Mouse (Mus musculus): ENCODE measurements around the gene Parp3.

The Parp3 gene

DNA sequence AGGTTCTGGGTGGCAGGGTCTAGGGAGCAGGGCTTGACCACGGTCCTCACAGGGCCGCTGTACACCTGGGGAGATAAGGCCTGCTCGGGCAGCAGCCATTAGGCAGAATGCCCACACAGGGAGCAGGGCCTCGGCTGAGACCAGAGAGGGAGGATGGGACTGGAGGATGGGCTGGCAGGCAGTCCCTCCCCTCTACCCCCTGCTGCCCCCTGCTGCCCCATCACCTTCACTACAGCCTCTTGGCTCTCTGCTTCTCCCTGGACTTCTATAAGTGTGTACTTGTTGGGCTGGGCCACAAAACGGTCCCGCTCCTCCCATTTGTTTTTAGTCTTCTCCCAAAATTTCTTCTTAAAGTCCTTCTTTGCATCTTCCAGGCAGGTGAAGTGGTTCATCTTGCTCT lies 2.3 kb downstream of the Parp3 start:
- DNase-seq: peak in 1 of 2 experiments; percentile 46

DNA sequence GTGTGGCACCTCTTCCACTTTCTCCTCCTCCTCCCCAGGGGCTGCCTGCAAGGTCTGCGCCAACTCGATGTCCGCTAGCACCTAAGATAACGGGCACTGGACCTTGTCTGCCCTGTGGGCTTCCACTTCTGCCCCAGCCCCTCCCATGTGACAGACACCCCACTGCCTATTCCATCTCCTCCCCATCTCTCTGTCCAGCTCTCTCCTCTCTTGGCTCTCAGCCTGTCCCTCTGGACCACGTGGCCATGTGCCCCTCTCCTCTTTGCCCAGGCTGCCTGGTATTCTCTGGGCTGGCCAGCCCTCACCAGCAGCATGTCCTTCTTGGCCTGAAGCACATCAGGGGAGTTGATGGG lies 3.0 kb downstream of the Parp3 start:
- no peak for DNase-seq

DNA sequence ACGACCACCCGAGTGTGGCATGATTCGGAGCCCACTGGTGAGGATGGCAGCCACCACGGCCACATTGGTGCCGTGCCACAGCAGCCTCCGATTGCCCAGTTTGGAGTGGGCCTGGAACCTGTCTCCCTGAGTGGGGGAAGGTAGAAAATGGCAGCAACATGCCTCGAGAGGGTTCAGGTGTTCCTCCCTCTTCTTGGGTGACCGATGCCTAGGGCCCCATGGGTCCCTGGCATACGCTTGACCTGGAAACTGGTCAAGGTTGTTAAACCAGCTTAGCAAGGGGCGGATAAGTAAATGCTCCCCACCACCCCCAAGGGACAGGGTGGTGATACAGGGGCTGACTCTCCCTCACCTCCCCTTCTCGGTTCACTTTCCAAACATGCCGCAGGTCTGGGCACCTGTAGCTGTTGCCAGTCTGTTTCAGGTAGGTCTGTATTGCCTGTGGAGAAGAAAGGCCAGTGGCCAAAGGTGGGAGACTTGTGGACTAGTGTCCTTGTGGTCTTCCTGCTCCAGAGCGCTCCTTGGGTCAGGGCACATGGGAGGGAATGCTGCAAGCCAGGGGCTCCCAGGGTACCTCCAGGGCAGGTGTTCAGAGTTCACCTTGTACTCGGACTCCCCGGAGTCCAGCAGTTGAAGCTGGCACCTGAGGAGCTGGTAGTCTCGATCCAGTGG lies 3.5 kb downstream of the Parp3 start:
- no peak for DNase-seq

DNA sequence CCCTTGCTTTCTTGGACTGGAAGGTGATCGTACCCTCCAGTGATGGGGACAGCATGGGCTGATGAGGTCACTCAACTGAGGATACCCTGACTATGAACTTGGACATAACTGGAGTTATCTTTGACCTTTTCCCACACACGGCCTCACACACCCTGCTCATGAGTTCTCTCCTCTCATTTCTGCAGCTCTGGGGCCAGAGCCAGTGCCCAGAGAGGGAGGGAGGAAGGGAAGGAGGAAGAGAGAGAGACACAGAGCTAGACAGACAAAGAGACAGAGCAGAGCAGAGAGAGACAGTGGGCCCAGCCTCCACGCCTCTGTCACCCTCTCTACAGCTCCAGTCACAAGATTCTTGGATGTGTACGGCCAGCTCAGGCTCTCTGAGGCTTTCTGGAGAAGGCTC lies 4.4 kb downstream of the Parp3 start:
- DNase-seq: no peak

DNA sequence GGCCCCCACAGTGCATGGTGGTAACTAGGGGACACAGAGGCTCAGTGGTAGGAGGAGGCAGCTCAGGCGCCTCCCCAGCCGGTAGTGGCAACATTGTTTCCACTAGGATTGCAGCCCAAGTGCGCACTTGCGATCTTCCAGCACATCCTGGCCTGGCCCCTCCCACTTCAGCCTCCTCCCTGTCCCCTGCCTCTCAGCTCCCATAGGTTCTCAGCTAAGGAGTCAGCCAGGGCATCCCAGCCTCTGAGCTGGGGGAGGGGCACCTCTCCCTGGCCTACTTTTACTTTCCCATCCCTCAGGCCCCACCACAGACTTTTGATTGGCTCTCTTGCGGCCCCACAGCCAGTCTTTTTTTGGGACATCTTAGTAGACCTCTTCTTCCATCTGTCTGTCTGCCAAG lies 4.9 kb downstream of the Parp3 start:
- DNase-seq: no peak

DNA sequence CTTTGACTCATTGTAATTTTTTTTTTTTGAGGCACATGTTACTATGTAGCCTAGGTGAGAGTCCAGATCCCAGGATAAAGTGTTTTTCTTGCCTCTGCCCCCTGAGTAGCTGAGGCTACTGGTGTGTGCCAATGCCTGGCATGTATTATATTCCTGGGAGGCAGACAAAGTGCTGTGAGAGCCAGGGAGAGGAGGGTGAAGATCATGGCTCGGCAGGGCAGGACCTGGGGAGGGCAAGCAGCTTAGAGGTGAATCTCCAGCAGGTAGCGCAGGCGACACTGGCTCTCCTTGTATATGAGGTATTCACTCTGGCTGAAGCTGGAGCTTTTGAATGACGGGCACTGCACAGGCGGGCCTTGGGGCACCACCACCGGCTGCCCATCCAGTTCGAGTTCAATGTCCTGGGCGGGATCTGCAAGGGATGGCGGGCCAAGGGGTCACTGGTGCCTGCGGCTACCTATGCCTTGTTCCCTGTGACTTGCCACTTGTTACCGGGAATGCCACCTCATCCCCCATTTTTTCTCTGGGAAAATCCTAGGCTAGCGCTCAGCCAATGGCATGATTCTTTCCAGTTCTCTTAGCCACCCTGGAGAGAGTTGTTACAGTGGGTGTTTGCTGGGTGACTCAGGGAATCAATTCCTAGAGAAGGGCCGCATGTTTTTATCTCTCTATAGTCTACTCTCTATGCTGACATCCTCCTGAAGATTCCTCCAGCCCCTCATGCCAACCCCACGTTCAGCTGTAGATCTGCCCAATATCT lies 5.6 kb downstream of the Parp3 start:
- no peak for DNase-seq

DNA sequence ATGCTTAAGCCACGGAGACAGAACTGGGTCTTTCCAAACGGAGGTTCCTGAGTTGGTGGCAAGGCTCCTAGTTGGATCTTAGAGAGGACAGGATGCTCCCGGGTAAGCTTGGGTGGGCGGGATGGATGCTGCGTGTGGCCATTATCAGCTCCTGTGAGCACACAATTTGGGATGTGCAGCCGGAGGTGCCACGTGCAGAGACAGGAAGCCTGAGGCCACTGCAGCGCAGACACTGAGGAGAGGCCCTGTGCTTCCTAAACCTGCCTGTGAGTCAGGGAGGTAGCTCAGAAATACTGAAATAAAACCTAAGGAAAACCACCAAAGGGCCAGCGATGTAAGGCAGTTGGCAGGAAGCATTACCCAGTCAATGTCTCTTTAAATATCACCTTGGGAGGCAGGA lies 7.0 kb downstream of the Parp3 start:
- no peak for DNase-seq

DNA sequence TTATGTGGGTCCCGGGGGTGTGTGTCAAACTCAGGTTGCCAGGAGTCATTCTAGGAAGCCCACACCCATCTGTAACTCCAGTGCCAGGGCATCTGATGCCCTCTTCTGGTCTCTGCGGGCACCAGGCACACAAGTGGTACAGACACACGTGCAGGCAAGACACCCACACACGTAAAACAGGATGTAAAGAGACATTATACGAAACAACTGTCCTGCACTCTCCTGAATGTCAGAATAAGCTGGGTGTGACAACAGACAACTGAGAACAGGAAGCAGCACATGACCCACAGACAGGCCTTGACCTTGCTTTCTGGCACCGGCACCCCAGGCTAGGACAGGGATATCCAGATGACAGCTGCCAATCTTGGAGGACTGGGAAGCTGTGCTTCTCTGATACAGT lies 7.4 kb downstream of the Parp3 start:
- no peak for DNase-seq

DNA sequence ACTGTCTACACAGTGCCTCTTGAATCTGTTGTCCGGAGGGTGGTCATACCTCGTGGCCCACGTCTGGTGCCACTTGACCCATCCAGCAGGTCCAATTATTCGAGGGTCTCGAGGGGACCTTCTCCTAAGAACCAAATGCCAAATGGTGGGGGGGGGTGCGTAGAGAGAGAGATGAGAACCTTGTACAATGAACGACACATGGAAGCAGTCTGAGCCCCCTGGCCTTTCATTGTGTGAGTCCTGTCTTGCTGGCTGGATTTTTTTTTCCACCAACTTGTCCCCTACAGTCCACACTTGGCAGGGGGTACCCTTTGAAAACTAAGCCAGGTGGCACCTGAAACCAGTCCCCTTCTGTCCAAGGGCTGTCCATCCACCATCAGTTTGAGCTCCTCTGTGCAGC lies 9.0 kb downstream of the Parp3 start:
- no peak for DNase-seq

DNA sequence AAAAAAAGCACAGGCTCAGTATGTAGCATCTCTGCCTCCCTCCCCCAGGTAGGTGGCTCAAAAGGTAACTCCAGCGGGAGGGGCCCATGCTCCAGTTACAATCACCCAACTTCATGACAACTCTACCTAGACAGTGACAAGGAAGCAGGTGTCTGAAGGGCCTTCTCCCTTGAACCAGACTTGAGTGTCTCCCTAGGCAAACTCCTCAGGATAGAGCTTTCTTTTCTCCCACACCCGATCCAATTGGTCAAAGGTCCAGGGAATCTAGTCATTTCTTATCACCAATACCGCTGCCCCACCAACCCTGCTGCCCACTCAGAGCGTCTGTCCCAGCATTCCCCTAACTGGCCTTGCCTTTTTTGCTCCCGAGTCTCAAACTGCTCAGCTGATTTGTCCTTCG lies 10.0 kb downstream of the Parp3 start:
- no peak for DNase-seq

DNA sequence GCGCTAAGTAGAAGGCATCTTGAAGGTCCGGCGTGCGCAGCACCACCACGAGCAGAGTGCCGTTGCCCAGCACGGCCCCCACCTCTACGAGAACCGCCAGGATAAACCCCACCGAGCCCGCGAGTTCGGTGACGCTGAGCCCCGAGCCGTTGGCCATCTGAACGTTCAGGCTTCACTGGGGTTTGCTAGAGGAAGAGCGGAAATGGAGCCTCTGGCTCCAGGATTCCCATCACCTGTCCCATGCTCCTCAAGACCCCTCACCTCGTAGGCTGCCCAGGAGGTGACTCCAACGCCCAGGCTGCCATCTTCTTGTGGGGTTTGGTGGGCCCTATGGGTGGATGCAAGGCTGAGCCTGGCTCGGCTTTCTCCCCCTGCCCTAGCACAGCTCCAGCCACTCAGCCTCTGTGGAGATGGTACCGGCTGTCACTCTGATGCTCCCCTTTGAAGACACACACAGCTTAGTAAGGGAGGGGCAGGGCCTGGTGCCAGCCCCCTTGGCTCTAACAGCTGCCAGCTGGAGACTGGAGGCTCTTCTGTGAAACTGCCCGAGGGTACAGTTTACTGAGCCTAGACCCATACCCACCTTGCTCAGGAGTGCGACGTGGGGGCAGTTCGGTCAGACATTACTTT lies 11.1 kb downstream of the Parp3 start, which contains the start of gene Gpr62:
Gene Gpr62 (minus strand): TSS at position 368 of the 630 bp plus-strand sequence.
- DNase-seq: no peak

DNA sequence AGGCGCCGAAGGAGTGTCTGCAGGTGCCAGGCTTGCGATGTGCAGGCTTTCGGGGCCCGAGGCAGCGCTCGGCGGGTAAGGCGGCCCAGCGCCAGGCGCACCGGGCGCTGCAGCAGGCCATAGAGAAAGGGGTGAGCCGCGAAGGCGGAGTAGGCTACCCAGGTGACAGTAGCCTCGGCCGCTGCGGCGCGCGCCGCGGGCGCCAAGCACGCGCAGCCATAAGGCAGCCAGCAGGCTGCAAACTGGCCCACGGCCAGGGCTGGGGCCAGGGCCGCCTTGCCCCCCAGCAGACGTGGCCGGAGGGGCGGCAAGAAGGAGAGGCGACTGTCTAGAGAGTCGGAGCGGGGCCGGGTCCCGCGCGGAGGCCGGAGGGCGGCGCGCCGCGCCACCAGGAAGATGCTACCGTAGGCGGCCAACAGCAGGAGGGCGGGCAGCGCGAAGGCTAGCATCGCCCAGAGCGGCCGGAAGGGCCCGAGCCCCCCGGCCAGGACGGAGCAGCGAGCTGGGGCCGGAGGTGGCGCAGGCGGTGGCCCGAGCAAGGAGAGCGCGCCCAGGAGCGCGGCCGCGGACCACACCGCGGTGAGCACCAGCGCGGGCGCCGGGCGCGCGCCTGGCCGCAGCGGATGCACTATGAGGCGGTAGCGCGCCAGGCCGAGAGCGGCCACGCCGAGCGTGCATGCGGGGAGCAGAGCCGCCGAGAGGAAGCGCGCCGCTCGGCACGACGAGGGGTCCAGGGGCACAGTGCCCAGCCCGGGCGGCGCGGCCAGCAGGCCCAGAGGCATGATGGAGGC lies 11.8 kb downstream of the Parp3 start:
- DNase-seq: no peak

DNA sequence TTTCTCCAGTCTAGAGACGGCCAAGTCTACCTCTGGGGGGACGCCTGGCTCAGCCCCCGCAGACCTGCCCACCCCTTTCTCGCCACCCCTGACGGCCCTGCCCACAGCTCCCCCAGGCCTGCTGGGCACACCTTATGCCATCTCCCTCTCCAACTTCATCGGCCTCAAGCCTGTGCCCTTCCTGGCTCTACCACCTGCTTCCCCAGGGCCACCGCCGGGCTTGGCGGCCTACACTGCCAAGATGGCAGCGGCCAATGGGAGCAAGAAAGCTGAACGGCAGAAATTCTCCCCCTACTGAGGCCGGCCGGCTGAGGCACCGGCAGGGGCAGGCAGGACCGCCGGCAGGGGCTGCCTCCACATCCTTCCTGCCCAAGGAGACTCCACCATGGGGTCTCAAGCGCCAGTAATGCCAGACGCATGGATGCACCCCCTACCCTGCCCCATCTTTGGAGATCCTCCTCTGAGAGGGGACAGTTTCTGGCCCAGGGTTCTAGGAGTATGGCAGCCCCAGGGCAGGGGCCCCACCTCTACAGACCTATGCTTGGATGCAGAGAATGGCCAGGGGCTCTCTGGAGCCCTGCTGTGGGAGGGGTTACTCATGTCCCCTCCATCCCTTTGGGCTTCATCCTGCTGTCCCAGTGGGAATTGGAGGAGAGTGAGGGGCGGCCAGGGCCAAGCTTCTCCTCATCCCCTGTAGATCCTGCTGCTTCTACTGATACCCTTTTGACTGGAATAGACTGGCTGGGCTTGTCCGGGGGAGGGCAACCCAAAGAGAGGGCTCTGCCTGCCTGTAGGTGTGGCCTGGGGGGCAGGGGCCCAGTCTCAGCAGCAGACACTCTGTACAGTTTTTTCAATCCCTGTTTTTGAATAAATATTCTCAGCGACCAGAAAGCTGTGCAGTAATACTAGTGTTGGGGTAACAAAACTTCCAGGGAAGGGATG lies 13.4 kb downstream of the Parp3 start:
- DNase-seq: no peak

DNA sequence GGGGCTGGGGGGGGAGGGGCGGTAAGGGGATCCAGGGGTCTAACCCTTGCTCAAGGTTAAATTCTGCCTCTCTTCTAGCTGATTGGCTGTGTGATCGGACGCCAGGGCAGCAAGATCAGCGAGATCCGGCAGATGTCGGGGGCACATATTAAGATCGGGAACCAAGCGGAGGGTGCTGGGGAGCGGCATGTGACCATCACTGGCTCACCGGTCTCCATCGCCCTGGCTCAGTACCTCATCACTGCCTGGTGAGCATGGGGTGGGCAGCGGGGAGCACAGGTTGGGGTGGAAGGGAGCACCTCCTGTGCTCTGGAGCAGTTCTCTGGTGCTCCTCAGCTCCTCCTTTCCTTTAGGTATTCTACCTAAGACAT lies 14.3 kb downstream of the Parp3 start:
- no peak for DNase-seq

DNA sequence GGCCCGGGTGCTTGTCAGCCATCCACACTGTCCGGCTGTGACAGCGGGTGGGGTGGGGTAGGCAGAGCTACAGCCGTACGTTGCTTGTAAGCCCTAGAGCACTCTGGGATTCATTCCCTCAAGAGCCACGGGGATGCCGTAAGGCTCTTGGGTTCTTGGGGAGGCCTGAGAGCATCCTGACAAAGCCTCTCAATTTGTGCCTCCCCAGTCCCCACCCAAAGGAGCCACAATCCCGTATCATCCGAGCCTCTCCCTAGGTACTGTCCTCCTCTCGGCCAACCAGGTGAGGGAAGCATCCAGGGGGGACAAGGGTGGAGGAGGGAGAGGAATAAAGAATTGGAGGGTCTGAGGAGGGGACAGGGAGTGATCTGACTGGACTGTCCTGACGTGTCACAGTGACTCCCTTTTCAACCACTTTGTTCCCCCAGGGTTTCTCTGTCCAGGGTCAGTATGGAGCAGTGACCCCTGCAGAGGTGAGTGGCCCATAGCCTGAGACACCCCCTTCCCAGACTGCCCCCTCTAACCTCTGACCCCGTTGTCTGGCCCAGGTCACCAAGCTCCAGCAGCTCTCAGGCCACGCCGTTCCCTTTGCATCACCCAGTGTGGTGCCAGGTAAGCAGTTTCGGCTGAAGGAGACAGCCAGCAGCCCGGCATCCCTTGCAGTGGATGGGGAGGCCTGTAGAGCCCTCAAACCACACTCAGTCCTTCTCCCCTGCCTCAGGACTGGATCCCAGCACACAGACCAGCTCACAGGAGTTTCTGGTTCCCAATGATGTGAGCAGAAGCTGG lies 14.9 kb downstream of the Parp3 start:
- DNase-seq: no peak

DNA sequence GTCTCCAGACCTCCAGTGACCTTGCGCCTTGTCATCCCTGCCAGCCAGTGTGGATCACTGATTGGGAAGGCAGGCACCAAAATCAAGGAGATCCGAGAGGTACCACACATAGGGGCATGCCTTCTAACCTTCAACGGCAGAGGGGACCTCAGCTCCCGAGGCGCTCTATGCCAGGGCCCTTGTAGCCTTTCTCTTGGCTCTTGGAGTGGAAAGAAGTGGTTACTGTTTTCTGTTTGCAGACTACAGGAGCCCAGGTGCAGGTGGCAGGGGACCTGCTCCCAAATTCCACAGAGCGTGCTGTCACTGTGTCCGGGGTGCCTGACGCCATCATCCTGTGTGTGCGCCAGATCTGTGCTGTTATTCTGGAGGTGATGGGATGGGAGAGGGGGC lies 15.7 kb downstream of the Parp3 start:
- DNase-seq: no peak

DNA sequence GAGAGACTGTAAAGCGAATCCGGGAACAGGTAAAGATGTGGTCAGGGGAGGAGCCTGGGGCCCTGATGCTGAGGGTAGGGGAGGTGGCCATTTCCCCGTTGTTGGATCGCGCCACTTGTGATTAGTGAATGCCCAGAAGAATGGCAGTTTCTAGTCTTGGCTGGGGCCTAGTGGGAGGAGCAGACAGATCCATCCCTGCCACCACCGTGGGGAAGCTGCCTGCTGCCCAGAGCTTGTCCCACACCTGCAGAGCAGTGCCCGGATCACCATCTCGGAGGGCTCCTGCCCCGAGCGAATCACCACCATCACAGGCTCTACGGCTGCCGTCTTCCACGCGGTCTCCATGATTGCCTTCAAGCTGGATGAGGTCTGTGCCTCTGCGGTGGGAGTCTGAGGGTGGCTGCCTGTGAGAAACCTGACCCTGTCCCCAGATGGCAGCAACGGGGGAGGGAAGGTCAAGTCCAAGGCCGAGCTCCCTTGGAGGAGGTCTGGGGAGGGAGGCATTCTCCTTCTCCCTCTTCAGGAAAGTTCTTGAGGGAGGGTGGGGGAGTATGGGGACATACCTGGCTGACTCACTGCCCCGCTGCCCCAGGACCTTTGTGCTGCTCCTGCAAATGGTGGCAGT lies 16.2 kb downstream of the Parp3 start:
- DNase-seq: no peak

DNA sequence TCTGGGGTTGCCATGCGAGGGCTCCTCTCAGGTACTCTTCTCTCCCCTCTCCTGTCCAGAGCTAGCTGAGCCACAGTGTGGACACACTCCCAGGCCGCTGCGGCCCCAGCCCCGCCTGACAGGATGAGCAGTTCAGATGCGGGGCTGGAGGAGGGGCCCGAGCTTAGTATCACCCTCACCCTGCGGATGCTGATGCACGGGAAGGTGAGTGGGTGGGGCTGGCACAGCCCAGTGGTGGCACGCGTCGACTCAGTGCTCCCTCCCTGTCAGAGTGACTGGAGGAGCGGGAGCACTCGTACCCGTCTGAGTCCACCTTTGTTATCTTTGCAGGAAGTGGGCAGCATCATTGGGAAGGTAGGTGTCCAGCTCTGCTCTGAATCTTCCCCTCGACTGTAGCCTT lies 16.8 kb downstream of the Parp3 start:
- DNase-seq: no peak

DNA sequence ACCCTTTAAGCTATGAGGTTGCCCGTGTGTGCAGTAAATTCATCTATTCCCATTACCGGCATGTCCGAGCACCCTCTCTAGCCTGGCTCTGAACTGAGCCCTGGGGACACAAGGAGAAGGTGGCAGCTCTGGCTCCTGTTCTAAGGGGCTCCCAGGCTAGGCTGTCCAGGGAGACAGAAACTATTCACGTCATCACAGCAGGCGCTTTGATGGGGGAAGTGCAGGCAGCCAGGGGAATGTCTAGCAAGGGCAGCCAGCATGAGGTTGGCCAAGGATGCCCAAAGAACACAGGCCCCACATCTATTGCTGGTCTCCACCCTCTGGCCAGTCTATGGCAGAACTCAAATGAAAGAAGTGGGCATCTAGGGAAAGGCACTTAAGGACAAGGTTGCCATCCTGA lies 18.8 kb downstream of the Parp3 start:
- no peak for DNase-seq

DNA sequence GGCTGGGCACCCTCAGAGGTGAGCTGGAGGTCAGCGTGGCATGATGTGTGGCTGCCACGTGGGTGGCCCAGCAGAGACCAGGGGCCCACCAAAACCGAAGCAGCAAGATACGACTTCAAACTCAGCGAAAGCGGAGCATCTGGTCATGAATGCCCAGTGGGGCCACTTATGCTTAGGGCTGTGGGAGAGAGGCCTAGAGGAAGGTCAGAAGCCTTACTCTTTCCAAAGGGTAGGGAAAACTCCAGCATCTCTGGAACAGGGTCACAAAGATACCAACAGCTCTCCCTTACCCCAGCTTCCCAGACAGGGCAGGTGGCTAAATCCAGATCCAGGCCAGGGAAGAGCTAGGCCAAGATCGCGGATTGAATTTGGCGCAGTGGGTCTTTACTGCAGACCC lies 19.6 kb downstream of the Parp3 start:
- DNase-seq: no peak
